Mouse (Mus musculus) T-helper 2 cell (primary cell): ENCODE results near the gene Rph3a.
"Not testable (repeated sequence)": the region's sequence is repeated elsewhere in the genome, so short reads cannot be mapped to it uniquely, and the experiment has no call there.

Experiments used
- in situ Hi-C: fragments of 300-600 bp; cut with MboI, MseI; formaldehyde crosslinking; loops from one replicate; pipeline ENCODE4 v1.15.1; 2025; ENCODE audit warnings: high pct_unique_total_duplicates

Rph3a gene

GRCm38 (mm10) chr5:120914204-120914603 lies 95.7 kb downstream of the Rph3a start, which contains the start of gene Oas1d:
Gene Oas1d, plus strand, starts transcription at chr5:120914536.
- in situ Hi-C loops = not testable (repeated sequence)

GRCm38 (mm10) chr5:120908196-120908920 lies 101.5 kb downstream of the Rph3a start:
- in situ Hi-C loops = no loop called here

- in situ Hi-C loops = not testable (repeated sequence)
Observed at GRCm38 (mm10) chr5:120906791-120907733, 102.8 kb downstream of the Rph3a start, which contains the start of gene Oas1a. Gene Oas1a, minus strand, starts transcription at chr5:120907521.

- in situ Hi-C loops = no loop called here
Observed at GRCm38 (mm10) chr5:120902056-120902455, 107.8 kb downstream of the Rph3a start.

- in situ Hi-C loops = no loop called here
Observed at GRCm38 (mm10) chr5:120900666-120901065, 109.2 kb downstream of the Rph3a start.

- in situ Hi-C loops = no loop called here
Observed at GRCm38 (mm10) chr5:120898726-120899125, 111.2 kb downstream of the Rph3a start.

- in situ Hi-C loops = no loop called here
Observed at GRCm38 (mm10) chr5:120898307-120898706, 111.6 kb downstream of the Rph3a start.

- in situ Hi-C loops = no loop called here
Observed at GRCm38 (mm10) chr5:120895231-120895900, 114.5 kb downstream of the Rph3a start.

GRCm38 (mm10) chr5:120894692-120895091 lies 115.2 kb downstream of the Rph3a start:
- in situ Hi-C loops = not testable (repeated sequence)

GRCm38 (mm10) chr5:120893866-120894265 lies 116.0 kb downstream of the Rph3a start:
- in situ Hi-C loops = not testable (repeated sequence)

GRCm38 (mm10) chr5:120892243-120892660 lies 117.6 kb downstream of the Rph3a start:
- in situ Hi-C loops = no loop called here

GRCm38 (mm10) chr5:120891566-120892242 lies 118.2 kb downstream of the Rph3a start:
- in situ Hi-C loops = not testable (repeated sequence)

GRCm38 (mm10) chr5:120890991-120891390 lies 118.9 kb downstream of the Rph3a start:
- in situ Hi-C loops = no loop called here
